Mouse (Mus musculus): ENCODE results near the gene Irs2. TPM values are rescaled to one million over a fixed set of nuclear protein-coding genes. Genes with fewer than 3 reads are reported as not detected.

The Irs2 gene
- total RNA-seq (2022), result 10 to 100 TPM; 54.1 to 72.4 (median 64.9) TPM

DNA sequence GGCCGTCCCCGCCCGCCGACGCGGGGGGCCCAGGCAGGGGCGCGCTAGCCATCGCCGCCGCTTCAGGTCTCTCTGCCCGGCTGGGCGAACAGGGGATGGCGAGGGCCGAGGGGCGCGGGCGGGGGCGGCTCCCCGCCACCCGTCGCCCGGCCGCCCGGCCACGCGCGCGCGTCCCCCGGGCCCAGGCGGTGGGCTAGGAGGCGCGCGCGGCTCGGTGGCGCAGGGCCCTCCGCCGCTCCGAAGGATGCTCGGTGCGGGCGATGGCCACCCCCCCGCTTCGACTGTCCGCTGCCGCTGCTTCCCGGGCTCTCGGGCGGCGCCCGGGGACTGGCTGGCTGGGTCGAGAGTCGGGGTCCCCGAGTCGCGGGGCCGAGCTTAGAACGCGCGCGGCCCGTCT is at the start of gene Irs2:
Irs2 (minus strand) TSS at position 80 of the 397 bp plus-strand sequence.
- no peak for DNase-seq (ENCODE audit: low spot score in 2 of 2)

DNA sequence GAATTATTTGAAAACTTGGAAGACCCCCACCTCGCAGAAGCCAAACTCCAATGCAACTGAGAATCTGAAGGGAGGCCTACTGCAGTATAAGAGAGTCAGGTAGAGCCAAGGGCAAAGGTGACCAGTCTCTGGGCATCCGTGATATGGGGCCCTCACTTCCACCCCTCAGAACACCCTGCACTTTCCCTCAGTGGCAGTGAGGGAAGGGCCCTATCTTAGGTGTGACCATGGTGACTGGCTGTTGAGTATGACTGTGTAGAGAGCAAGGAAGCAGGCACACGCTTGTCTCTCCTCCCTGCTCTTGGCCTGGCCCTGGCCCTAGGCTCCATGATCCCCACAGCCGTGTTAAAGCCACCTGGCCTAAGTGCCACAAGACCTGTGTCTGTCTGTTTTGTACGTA is 48.4 kb upstream of the Irs2 start:
- no peak for DNase-seq (ENCODE audit: low spot score in 2 of 2)

DNA sequence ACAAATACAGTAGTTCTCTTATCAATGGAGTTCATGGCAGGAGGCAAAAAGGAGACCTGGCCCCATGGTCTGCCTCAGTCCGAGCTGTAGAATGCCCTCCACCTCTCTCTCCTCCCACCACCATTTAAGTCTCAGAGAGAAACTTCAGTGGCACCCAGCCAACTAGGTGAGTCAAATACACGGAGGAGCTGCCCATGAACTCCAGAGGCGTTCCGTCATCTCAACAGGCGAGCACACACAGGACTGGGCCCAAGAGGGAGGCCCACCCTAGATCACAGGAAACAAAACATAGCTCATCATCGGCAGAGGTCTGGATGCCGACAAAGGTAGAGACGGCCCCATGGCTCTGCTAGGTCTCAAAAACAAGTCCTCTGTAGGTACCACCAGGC is 47.9 kb upstream of the Irs2 start:
- DNase-seq (ENCODE audit: low spot score in 2 of 2), result no peak

DNA sequence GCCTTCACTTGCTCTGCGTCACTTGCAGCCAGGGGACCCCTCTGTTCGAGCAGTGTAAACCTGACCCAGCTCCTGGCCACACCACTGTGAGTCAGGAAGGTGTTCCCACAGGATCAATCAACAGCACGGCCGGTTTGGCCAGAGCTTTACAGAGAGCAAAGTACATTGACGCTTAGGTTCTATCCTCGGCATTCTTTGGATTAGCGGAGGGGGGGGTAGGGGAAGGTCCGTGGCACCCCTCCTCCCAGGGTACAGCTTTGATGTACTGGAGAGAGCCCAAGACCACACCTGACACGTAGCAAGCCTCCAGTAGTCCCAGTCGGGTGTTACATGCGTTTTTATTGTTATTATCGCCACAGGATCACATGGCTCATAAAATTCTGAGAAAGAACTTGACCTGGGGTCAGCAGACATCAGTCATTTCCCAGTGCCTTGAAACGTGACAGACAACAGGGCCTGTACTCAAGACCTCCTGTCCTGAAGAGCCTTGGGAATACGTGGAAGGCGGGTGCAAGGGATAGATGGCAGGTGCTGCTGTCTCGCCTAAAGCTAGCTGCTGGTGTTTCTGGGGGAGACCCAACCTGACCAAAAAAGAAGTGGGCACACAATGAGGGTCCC is 47.4 kb upstream of the Irs2 start:
- no peak for DNase-seq (ENCODE audit: low spot score in 2 of 2)

- no peak for DNase-seq (ENCODE audit: low spot score in 2 of 2)
Observed at GRCm38 (mm10) chr8:11049835-11050234, 41.6 kb upstream of the Irs2 start.

DNA sequence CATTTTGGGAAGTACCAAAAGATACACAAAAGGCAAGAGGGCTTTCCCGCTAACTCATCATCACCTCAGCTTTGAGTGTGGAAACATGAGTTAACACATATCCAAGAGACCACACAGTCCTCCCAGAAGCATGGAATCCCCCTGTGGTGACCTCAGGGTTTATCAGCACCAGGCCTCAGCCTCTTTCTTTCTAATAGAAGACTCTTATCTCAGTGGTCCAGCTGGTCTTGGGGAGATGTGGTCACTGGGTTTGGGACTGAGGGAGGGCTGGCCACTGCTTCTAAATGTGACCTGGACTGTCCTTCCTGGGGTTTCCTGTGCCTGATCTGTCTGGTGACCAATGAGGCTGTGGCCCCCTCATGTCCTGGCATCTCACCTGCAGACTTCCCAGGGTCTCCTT is 39.6 kb upstream of the Irs2 start:
- no peak for DNase-seq (ENCODE audit: low spot score in 2 of 2)

GRCm38 (mm10) chr8:11044660-11045059 is 36.4 kb upstream of the Irs2 start:
- no peak for DNase-seq (ENCODE audit: low spot score in 2 of 2)

DNA sequence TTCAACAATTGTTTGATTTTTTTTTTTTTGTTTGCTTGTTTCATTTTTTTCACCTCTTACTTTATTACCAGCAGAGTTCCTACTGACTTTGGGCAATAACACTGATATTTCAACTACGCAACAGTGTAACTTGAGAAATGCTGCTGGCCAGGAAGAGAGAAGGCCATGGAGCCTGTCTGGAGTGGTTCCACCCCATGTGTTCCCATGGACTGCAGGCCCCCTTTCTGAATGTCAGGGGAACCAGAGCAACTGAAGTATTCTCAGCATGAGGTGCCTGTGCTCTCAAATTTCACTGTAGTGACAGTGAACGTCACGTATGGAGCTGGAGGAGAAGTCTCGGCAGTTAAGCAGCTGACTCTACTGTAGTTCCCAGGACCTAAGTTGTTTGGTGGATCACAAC is 35.3 kb upstream of the Irs2 start:
- DNase-seq (ENCODE audit: low spot score in 2 of 2), result no peak

DNA sequence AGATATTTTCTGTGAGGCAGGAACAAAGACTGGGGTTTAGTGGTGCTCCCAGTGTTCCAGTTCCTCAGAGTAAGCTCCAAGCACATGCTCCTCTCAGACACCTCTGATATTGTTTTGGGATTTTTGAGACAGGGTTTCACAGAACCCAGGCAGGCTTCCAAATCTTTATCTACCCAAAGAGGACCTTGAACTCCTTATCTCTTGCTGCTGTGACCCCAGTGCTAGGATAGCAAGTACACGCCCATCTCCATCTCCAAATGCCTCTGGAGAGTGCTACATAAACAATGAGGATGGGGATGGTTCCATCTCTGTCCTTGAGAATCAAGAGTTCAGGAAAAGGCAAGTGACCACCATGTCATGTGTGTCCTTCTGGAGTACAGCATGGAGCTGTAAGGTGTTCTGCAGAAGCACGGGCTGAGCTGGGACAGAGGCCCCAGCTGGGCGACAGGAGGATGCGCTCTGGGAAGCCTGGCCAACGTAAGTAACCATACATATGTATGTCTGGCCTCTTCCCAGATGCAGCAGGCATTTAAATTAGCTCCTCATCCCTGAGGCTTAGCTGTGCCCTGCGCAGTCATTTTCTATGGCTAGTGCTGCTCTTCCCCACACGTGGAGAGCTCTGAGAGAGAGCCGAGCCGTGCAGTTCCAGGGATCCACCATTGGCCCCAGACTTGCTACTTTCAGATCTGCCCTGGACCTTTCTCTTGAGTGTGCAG is 34.8 kb upstream of the Irs2 start:
- no peak for DNase-seq (ENCODE audit: low spot score in 2 of 2)

GRCm38 (mm10) chr8:11040088-11040487 is 31.8 kb upstream of the Irs2 start:
- no peak for DNase-seq (ENCODE audit: low spot score in 2 of 2)

- DNase-seq (ENCODE audit: low spot score in 2 of 2), result no peak
Observed at GRCm38 (mm10) chr8:11038788-11039187, 30.5 kb upstream of the Irs2 start.

GRCm38 (mm10) chr8:11038367-11038766 is 30.1 kb upstream of the Irs2 start:
- no peak for DNase-seq (ENCODE audit: low spot score in 2 of 2)

DNA sequence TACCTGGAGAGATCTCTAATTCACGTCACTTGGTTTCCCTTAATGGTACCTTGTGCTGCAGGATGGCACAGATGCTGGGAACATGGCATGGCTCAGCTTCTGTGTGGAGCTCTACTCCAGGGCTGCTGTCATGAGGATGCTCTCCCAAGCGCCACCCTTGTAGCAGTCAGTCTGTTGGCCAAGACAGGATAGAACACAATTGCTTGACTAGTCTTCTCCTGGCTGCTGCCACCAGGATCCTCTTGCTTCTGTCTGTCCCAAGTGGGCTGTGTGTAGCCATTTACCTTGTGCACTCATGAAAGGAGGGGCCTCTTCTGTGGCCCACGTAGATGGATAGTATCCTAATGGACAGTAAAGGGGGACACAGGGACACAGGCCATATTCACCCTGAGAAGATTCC is 28.5 kb upstream of the Irs2 start:
- DNase-seq (ENCODE audit: low spot score in 2 of 2), result no peak

GRCm38 (mm10) chr8:11035628-11036416 is 27.6 kb upstream of the Irs2 start:
- DNase-seq (ENCODE audit: low spot score in 2 of 2), result no peak

GRCm38 (mm10) chr8:11024871-11025270 is 16.6 kb upstream of the Irs2 start:
- no peak for DNase-seq (ENCODE audit: low spot score in 2 of 2)

DNA sequence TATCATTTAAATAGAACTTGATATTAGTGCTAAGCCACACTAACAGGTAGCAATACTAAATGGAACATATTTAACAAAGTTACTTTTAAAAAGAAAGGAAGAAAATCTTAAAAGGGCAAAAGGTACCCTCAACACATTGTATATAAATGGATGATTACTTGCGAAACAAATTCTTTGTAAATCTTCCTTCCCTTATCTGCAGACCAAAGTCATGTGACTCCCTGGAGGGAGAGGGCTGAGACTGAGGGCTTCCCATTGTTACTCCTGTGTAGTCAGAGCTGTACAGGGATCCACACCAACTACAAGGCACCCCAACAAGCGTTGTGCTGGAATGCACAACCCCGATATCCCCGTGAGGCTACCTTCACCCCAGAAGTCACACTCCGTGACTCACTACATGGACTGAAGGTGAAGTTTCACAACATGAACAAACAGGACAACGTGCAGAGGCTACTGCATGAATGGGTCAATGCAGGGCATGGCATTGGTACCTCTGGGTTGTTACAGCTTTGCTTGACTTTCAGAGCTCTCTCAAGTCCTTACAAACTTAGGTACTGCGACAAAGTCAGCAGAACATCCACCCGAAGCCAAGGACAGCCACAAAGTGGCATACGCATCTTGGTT is 12.8 kb upstream of the Irs2 start:
- no peak for DNase-seq (ENCODE audit: low spot score in 2 of 2)

GRCm38 (mm10) chr8:11015622-11016021 is 7.4 kb upstream of the Irs2 start:
- DNase-seq (ENCODE audit: low spot score in 2 of 2), result no peak

- no peak for DNase-seq (ENCODE audit: low spot score in 2 of 2)
Observed at GRCm38 (mm10) chr8:11013258-11013657, 5.0 kb upstream of the Irs2 start.

GRCm38 (mm10) chr8:11011787-11012485 is 3.7 kb upstream of the Irs2 start:
- no peak for DNase-seq (ENCODE audit: low spot score in 2 of 2)

- no peak for DNase-seq (ENCODE audit: low spot score in 2 of 2)
Observed at GRCm38 (mm10) chr8:11010913-11011605, 2.8 kb upstream of the Irs2 start.

- no peak for DNase-seq (ENCODE audit: low spot score in 2 of 2)
Observed at GRCm38 (mm10) chr8:11010398-11010797, 2.1 kb upstream of the Irs2 start.

Data from layer of hippocampus, adult 8-10 months (tissue).